Mouse (Mus musculus): Measurements from ENCODE around the gene Clspn. TPM values are rescaled to one million over a fixed set of nuclear protein-coding genes. Genes with fewer than 3 reads are reported as not detected.

Clspn gene
- total RNA-seq, 2 experiments from 2014 or later: 1.9 to 4.6 TPM

DNA sequence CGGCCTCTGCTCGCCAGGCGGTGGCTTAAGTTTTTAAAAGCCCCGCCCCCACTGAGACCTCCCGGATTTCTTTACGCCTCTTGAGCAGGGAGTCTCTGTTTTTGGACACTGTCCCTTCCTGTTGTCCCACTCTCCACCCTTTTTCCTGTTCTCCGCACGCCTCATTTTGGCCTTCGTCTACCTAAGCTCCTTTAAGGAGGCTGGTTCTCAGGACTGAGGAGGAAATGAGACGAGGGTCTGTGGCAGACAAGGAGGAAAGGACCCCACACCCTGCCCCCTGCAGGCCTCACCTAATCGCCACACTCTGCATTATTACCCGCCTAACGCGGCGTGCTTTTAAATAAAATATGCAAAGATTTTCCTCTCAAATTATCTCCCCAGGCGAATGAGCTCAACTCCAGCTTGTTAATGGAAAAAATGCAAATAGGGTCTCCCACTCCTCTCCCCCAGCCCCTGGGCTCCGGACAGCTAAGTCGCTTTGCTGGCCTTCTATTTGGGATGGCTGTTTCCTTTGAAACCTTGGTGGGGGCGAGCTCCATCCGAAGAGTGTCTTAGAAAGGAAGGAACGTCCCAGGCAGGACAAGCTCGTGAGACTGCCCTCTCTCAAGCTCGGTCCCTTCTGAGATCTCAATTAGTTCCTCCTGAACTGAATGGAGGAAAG lies 70.4 kb downstream of the Clspn start:
- intact Hi-C loops (cut with DNase I): no loop called here
- DNase-seq: peak in 1 of 2 experiments; percentile 27

DNA sequence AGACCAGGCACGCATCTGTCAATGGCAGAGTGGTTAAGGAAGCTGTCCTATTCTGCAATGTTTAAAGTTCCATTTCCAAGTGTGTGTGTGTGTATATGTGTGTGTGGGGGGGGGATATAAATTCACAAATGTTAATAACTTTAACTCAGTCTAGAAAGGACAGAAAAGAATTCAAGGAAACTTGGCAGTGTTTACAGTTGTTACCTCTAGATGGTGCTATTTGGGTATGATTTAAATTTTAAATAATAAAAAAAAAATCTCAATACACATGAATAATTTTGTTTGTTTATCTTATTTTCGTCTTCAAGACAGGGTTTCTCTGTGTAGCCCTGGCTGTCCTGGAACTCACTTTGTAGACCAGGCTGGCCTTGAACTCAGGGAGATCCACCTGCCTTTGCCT lies 75.2 kb downstream of the Clspn start:
- DNase-seq: no peak
- intact Hi-C loops (cut with DNase I): loop anchor here (5.0 kb wide), 1 partner anchor 110 kb away; no protein-coding TSS in a partner anchor

DNA sequence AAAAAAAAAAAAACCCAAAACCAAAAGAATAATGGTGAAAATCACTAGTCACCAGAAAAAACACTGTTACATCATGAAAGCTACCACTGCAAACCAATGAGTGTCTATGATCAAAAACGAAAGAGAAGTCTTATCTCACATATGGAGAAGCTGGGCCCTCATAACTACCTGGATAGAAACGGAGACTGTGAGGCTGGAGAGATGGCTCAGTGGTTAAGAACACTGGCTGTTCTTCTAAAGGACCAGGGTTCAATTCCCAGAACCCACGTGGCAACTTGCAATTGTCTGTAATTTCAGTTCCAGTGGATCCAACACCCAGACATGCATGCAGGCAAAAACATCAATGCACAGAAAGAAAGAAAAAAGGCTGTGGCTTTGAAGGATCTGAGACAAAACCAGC lies 75.9 kb downstream of the Clspn start:
- DNase-seq: no peak
- intact Hi-C loops (cut with DNase I): loop anchor here (5.0 kb wide), 1 partner anchor 110 kb away; no protein-coding TSS in a partner anchor

DNA sequence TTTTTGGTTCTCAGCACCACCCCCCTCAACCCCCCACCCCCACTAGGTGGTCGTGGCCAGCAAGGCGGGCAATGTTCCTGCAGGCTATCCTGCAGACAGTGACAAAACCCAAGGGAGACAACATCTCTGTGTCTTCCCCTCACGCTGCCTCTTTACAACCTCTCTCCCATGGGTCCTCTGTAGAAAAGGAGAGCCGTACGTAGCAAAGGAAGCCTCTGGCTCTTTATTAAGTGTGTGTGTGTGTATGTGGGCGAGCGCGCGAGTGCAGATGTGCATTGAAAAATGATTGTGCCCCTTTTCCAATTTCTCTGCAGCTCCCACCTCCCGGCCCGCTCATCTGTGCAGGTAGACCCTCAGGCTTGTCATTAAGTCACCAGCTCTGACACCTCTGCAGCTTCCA lies 79.6 kb downstream of the Clspn start:
- no peak for DNase-seq
- intact Hi-C loops (cut with DNase I): no loop called here

DNA sequence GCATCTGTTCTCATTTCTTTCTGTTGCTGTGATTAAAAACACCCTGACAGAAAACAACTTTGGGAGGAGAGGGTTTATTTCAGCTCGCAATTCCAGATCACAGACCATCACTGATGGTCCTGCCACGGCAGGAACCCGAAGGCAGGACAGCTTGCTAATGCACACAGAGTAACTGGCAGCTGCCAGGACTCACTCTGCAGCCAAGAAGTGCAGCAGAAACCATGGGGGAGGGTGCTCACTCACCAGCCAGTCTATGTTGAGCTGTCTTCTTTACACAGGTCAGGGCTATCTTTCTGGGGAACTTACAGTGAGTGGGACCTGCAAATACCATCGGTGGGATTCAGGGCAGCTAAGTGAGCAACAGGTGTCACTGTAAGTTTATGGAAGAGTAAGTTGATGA lies 80.7 kb downstream of the Clspn start:
- intact Hi-C loops (cut with DNase I): no loop called here
- DNase-seq: no peak

DNA sequence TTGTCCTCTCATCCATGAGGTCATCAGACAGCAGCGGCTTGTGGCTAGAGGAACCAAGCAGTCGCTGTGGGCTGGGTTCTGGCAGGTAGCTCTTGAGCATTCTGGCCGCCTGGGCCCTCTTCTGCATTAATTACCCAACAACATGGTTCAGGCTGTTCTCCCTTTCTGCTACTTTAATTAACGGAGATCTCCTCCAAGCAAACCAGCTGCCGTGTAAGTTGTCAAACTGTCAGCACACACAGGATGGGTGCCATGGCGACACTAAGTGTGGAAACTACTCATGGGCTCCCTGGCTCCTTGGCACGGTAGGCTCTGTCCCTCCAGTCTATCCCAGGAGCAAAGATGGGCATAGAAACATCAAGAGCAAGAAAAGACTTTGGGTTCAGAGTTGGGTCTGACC lies 82.6 kb downstream of the Clspn start:
- intact Hi-C loops (cut with DNase I): no loop called here
- no peak for DNase-seq

DNA sequence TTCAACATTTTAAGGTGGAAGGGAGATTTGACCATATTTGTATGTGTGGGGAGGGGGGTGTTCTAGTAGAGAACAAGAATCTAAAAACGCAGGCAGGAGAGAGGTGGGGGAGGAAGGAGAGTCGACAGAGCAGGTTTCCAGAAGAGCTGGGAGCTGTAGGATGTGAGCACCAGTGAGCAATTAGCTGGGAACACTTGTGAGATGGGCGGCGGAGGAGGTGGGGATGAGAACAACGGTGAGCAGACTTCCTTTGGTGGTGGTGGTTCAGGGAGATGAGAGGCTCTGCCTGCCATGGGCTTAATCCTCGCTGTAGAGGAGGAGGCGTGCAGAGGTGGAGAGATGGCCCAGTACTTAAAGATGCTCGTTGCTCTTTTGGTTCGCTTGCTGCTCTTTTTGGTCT lies 85.2 kb downstream of the Clspn start:
- intact Hi-C loops (cut with DNase I): no loop called here
- no peak for DNase-seq

Small RNA genes within 50 kb of the gene (microRNA-seq; reads per million reads assigned to microRNA genes)
- gene Mir7119: 0 to 0.54 reads per million in 2 experiments

Other genes with a start within 250 kb of the Clspn start
- 10 to 100 TPM; 13.4 to 13.6 TPM for gene Adprhl2, start 235.2 kb upstream of the Clspn start, total RNA-seq (2021)
- gene Tekt2, start 231.2 kb upstream of the Clspn start, total RNA-seq (2021): under 1 TPM; 0.74 to 0.98 TPM
- gene Ago3, start 127.4 kb upstream of the Clspn start, total RNA-seq (2021): 10 to 100 TPM; 14.5 to 15.0 TPM
- 10 to 100 TPM; 15.0 to 15.6 TPM for gene Ago1, start 88.4 kb upstream of the Clspn start, total RNA-seq (2021)
- gene Ago4, start 23.5 kb upstream of the Clspn start, total RNA-seq (2021): 1 to 10 TPM; 5.4 to 5.5 TPM
- gene 5730409E04Rik, start 52.9 kb downstream of the Clspn start, total RNA-seq (2021): 1 to 10 TPM; 7.7 to 8.4 TPM
- gene Psmb2, start 120.7 kb downstream of the Clspn start, total RNA-seq (2021): 100 to 1,000 TPM; 121 to 122 TPM
- not detected for gene Tfap2e, start 179.3 kb downstream of the Clspn start, total RNA-seq (2021)
- 10 to 100 TPM; 12.5 to 15.0 TPM for gene Ncdn, start 196.5 kb downstream of the Clspn start, total RNA-seq (2021)
- 10 to 100 TPM; 29.9 to 30.3 TPM for gene AU040320, start 196.6 kb downstream of the Clspn start, total RNA-seq (2021)

All from heart, postnatal 14 days (tissue).